Mouse (Mus musculus): Measurements from ENCODE around the gene Zfp800. TPM values are rescaled to one million over a fixed set of nuclear protein-coding genes. Genes with fewer than 3 reads are reported as not detected.
A peak's percentile ranks its signal among the peaks of the same experiment; 100 is the strongest.

Zfp800 gene
- polyA plus RNA-seq, 1 experiment from 2014 or later: 26.8 TPM

DNA sequence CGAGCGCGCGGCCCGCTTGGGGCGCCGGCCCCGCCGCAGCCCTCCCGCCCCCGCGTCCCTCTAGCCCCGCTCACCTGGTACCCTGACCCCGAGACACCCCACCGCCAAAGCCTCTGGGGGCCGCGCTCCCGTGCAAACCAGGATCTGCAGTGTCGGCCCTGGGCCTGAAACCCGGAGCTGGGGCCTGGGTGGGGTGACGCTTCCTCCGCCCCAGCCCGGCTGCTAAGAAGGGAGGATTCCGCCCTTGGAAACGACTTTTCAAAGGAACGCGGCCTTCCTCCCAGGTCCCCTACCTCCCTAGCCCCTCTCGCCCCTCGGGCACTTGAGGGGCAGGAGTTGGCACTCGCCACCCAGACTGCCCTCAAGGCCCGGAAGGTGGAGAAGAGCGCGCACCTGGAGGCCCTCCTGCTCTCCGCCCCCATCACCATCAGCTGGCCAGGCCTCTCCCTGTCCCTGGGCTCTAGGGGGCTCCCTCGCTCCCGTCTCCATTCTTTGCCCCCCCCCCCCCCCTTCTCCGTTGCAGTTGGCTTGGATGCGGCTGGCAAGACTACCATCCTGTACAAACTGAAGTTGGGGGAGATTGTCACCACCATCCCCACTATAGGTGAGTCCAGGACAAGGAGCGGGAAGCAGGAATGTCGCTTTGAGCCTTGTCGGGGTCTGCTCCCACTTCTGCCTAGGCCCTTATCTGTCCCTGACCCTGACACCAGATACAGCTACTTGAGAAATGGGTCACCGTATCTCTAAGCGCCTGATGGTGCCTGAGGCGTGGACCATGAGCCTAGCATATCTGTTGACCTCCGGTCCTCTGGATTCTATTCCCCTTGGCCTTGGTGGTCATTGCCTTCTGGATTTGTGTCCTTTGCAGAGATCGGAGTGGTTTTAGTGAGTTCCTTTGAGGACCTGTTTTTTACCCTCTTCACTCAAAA, 26.2 kb upstream of the Zfp800 start:
- H3K4me1 ChIP-seq (replicated peaks; ENCODE audit: control insufficient read depth, insufficient read depth, low read length): peaks cover 30% of the 10 kb centered on the region
- peak overlapping the region; percentile 62 for H3K4me2 ChIP-seq (ENCODE audit: low read length)
- WGBS: 8% methylated on average over 44 of the region's 46 CpGs
- peaks cover 19% of the 10 kb centered on the region for H3K36me3 ChIP-seq (ENCODE audit: control insufficient read depth, insufficient read depth, low read length)
- H3K27me3 ChIP-seq (replicated peaks; ENCODE audit: control insufficient read depth, insufficient read depth, low read length): no peaks in the 10 kb centered on the region
- peak; percentile 83 for DNase-seq (ENCODE audit: low spot score)
- peak overlapping the region; percentile 93 for H3K9ac ChIP-seq (ENCODE audit: low read length)
- peak overlapping the region; percentile 81 for H3K27ac ChIP-seq (ENCODE audit: low read depth)
- H3K4me3 ChIP-seq (ENCODE audit: low read depth, low read length): peak overlapping the region; percentile 97
- H3K9me3 ChIP-seq (ENCODE audit: control insufficient read depth, low read length): no peaks in the 10 kb centered on the region
- ATAC-seq (replicated peaks; ENCODE audit: low FRiP score, low TSS enrichment, low read depth): peak; percentile 45

DNA sequence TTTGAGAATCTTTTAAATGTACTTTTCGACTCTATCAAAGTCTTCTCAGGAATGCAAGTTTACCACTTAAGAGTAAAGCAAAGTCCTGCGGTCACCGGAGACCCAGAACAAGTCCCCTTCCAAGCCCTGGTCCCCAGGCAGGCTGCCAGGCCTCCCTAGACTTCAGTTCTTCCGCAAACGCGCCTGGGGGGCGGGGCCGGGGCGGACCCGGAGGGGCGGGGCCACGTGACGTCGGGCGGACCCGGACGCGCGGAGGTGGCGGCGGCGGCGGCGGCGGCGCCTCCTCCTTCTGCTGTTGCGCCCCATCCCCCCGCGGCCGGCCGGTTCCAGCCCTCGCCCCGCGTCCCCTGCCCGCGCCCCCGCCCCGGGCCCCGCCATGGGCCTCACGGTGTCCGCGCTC, 25.5 kb upstream of the Zfp800 start, which contains the start of gene Arf5:
Arf5 (plus strand) TSS at position 248 of the 400 bp plus-strand sequence.
- H3K27ac ChIP-seq (ENCODE audit: low read depth): peak within 1 kb of the TSS; percentile 81
- H3K4me1 ChIP-seq (replicated peaks; ENCODE audit: control insufficient read depth, insufficient read depth, low read length): peaks cover 30% of the 10 kb centered on the region
- under 1% methylated on average over 27 of the region's 42 CpGs for WGBS
- no peaks in the 10 kb centered on the region for H3K9me3 ChIP-seq (ENCODE audit: control insufficient read depth, low read length)
- H3K4me2 ChIP-seq (ENCODE audit: low read length): peak within 1 kb of the TSS; percentile 62
- peak; percentile 63 for ATAC-seq (replicated peaks; ENCODE audit: low FRiP score, low TSS enrichment, low read depth)
- H3K36me3 ChIP-seq (ENCODE audit: control insufficient read depth, insufficient read depth, low read length): peaks cover 26% of the 10 kb centered on the region
- peak within 1 kb of the TSS; percentile 97 for H3K4me3 ChIP-seq (ENCODE audit: low read depth, low read length)
- H3K9ac ChIP-seq (ENCODE audit: low read length): peak within 1 kb of the TSS; percentile 93
- DNase-seq (ENCODE audit: low spot score): peak; percentile 98
- no peaks in the 10 kb centered on the region for H3K27me3 ChIP-seq (replicated peaks; ENCODE audit: control insufficient read depth, insufficient read depth, low read length)

- WGBS: 72% methylated on average over 15 of the region's 15 CpGs
- Histone ChIP-seq H3K27ac (ENCODE audit: low read depth) (no peak overlapping the region), H3K36me3 (ENCODE audit: control insufficient read depth, insufficient read depth, low read length) (peaks cover 31% of the 10 kb centered on the region), H3K4me3 (ENCODE audit: low read depth, low read length) (peak overlapping the region; percentile 97; the same call in 1 of the 2 replicates), H3K9me3 (ENCODE audit: control insufficient read depth, low read length) (no peaks in the 10 kb centered on the region), H3K9ac (ENCODE audit: low read length) (no peak overlapping the region), H3K4me2 (ENCODE audit: low read length) (peak overlapping the region; percentile 62), H3K27me3 (replicated peaks; ENCODE audit: control insufficient read depth, insufficient read depth, low read length) (no peaks in the 10 kb centered on the region), H3K4me1 (replicated peaks; ENCODE audit: control insufficient read depth, insufficient read depth, low read length) (peaks cover 30% of the 10 kb centered on the region)
- DNase-seq (ENCODE audit: low spot score) (no peak), ATAC-seq (replicated peaks; ENCODE audit: low FRiP score, low TSS enrichment, low read depth) (peak; percentile 1; the same call in 1 of the 2 replicates)
These were observed 25.0 kb upstream of the Zfp800 start for GRCm38 (mm10) chr6:28422651-28423290.

DNA sequence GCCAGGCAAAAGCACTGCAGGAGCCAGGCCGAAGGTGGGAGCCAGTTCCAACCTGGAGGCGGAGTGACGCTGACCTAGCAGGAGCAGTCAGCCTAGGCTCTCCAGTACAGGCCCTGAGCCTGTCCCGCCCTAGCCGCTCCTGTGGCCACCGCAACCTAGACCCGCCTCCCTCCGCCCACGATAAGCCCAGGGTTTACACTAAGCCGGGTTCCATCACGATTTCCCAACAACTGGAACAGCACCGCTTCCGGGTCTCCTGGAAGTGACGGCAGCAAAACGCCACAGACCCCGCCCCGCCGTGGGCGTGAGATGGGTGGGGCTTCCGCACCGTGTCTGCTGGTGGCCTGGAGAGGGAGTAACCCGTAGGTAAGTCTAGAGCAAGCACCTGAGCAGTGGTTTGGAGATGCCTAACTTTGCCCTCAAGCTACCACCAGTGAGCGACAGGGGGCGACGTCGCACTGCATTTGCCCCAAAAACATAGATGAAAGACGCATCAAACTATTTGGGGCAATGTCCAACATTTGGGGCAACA, 23.7 kb upstream of the Zfp800 start:
- Histone ChIP-seq H3K4me1 (replicated peaks; ENCODE audit: control insufficient read depth, insufficient read depth, low read length) (peaks cover 30% of the 10 kb centered on the region), H3K9ac (ENCODE audit: low read length) (peak overlapping the region; percentile 68), H3K36me3 (ENCODE audit: control insufficient read depth, insufficient read depth, low read length) (peaks cover 38% of the 10 kb centered on the region), H3K9me3 (ENCODE audit: control insufficient read depth, low read length) (no peaks in the 10 kb centered on the region), H3K4me3 (ENCODE audit: low read depth, low read length) (peak overlapping the region; percentile 74), H3K27me3 (replicated peaks; ENCODE audit: control insufficient read depth, insufficient read depth, low read length) (no peaks in the 10 kb centered on the region), H3K4me2 (ENCODE audit: low read length) (peak overlapping the region; percentile 73), H3K27ac (ENCODE audit: low read depth) (peak overlapping the region; percentile 60)
- ATAC-seq (replicated peaks; ENCODE audit: low FRiP score, low TSS enrichment, low read depth) (peak; percentile 90), DNase-seq (ENCODE audit: low spot score) (peak; percentile 99)
- under 1% methylated on average over 27 of the region's 27 CpGs for WGBS

DNA sequence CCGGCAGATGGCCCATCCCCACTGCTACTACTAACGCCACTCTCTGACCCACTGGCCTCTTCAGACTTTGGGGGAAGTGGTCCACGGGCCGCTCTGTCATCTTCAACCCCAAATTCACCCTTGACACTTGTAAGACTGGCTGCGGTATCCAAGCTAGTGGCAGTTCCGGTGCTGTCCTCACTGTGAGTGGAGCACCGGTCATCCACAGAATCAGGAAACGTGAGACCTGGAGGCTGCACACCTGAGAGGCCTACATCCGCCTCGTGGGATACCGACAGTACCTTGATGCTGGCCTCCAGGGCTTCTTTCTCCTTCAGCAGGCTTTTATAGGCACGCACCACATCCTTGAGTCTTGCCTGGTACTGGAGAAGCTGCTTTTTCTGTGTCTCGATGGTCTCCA, 23.1 kb upstream of the Zfp800 start:
- 20% methylated on average over 13 of the region's 13 CpGs for WGBS

GRCm38 (mm10) chr6:28420361-28420760, 22.6 kb upstream of the Zfp800 start:
- Histone ChIP-seq H3K36me3 (ENCODE audit: control insufficient read depth, insufficient read depth, low read length) (peaks cover 33% of the 10 kb centered on the region), H3K9me3 (ENCODE audit: control insufficient read depth, low read length) (no peaks in the 10 kb centered on the region), H3K9ac (ENCODE audit: low read length) (no peak overlapping the region; the same call in 1 of the 2 replicates), H3K4me2 (ENCODE audit: low read length) (peak overlapping the region; percentile 73), H3K27me3 (replicated peaks; ENCODE audit: control insufficient read depth, insufficient read depth, low read length) (no peaks in the 10 kb centered on the region), H3K4me1 (replicated peaks; ENCODE audit: control insufficient read depth, insufficient read depth, low read length) (peaks cover 30% of the 10 kb centered on the region), H3K4me3 (ENCODE audit: low read depth, low read length) (peak overlapping the region; percentile 74), H3K27ac (ENCODE audit: low read depth) (no peak overlapping the region)
- 78% methylated on average over 17 of the region's 17 CpGs for WGBS
- no peak for DNase-seq (ENCODE audit: low spot score)
- ATAC-seq (replicated peaks; ENCODE audit: low FRiP score, low TSS enrichment, low read depth): no peak

More for the DNA sequence above, 23.1 kb upstream of the Zfp800 start:
- peak overlapping the region; percentile 73 for H3K4me2 ChIP-seq (ENCODE audit: low read length)
- H3K9me3 ChIP-seq (ENCODE audit: control insufficient read depth, low read length): no peaks in the 10 kb centered on the region
- no peaks in the 10 kb centered on the region for H3K27me3 ChIP-seq (replicated peaks; ENCODE audit: control insufficient read depth, insufficient read depth, low read length)
- DNase-seq (ENCODE audit: low spot score) (peak; percentile 54), ATAC-seq (replicated peaks; ENCODE audit: low FRiP score, low TSS enrichment, low read depth) (no peak)
- H3K36me3 ChIP-seq (ENCODE audit: control insufficient read depth, insufficient read depth, low read length): peaks cover 33% of the 10 kb centered on the region
- peak overlapping the region; percentile 68 for H3K9ac ChIP-seq (ENCODE audit: low read length)
- H3K4me3 ChIP-seq (ENCODE audit: low read depth, low read length): peak overlapping the region; percentile 74
- H3K4me1 ChIP-seq (replicated peaks; ENCODE audit: control insufficient read depth, insufficient read depth, low read length): peaks cover 30% of the 10 kb centered on the region
- peak overlapping the region; percentile 60; the same call in 1 of the 2 replicates for H3K27ac ChIP-seq (ENCODE audit: low read depth)

GRCm38 (mm10) chr6:28419673-28420072, 21.9 kb upstream of the Zfp800 start:
- no peak for DNase-seq (ENCODE audit: low spot score)
- Histone ChIP-seq H3K27me3 (replicated peaks; ENCODE audit: control insufficient read depth, insufficient read depth, low read length) (no peaks in the 10 kb centered on the region), H3K36me3 (ENCODE audit: control insufficient read depth, insufficient read depth, low read length) (peaks cover 34% of the 10 kb centered on the region), H3K9ac (ENCODE audit: low read length) (0 out of 2 replicates have a peak overlapping the region, but pooled peaks have one; percentile 3), H3K4me1 (replicated peaks; ENCODE audit: control insufficient read depth, insufficient read depth, low read length) (peaks cover 26% of the 10 kb centered on the region), H3K9me3 (ENCODE audit: control insufficient read depth, low read length) (no peaks in the 10 kb centered on the region), H3K27ac (ENCODE audit: low read depth) (no peak overlapping the region), H3K4me3 (ENCODE audit: low read depth, low read length) (no peak overlapping the region), H3K4me2 (ENCODE audit: low read length) (peak overlapping the region; percentile 73; the same call in 1 of the 2 replicates)
- ATAC-seq (replicated peaks; ENCODE audit: low FRiP score, low TSS enrichment, low read depth): no peak
- 84% methylated on average over 2 of the region's 2 CpGs for WGBS

- H3K4me1 ChIP-seq (replicated peaks; ENCODE audit: control insufficient read depth, insufficient read depth, low read length): peaks cover 20% of the 10 kb centered on the region
- no peak overlapping the region for H3K4me2 ChIP-seq (ENCODE audit: low read length)
- H3K27me3 ChIP-seq (replicated peaks; ENCODE audit: control insufficient read depth, insufficient read depth, low read length): no peaks in the 10 kb centered on the region
- ATAC-seq (replicated peaks; ENCODE audit: low FRiP score, low TSS enrichment, low read depth) (no peak), DNase-seq (ENCODE audit: low spot score) (no peak)
- no peaks in the 10 kb centered on the region for H3K9me3 ChIP-seq (ENCODE audit: control insufficient read depth, low read length)
- H3K4me3 ChIP-seq (ENCODE audit: low read depth, low read length): no peak overlapping the region
- 93% methylated on average over 14 of the region's 14 CpGs for WGBS
- no peak overlapping the region for H3K27ac ChIP-seq (ENCODE audit: low read depth)
- H3K9ac ChIP-seq (ENCODE audit: low read length): no peak overlapping the region
- H3K36me3 ChIP-seq (ENCODE audit: control insufficient read depth, insufficient read depth, low read length): peaks cover 34% of the 10 kb centered on the region
These were observed 20.6 kb upstream of the Zfp800 start for GRCm38 (mm10) chr6:28418449-28418848.

Measured in intestine, embryonic 14.5 days (tissue).